Mouse (Mus musculus): Measurements from ENCODE around the gene Pstpip1. TPM values are rescaled to one million over a fixed set of nuclear protein-coding genes. Genes with fewer than 3 reads are reported as not detected.

Gene Pstpip1
- 0.57 and 0.88 TPM in 2 replicates for polyA plus RNA-seq (2016; fragmentation: Nextera tagmentation; extraction: Ambion mirVana)

GRCm38 (mm10) chr9:56089778-56090520 lies at the start of gene Pstpip1:
TSS of gene Pstpip1 (plus strand) at chr9:56089962.
- Histone ChIP-seq H3K4me1 (peaks cover 13% of the 10 kb centered on the region), H3K4me2 (replicated peaks) (no peak within 1 kb of the TSS; the same call in 1 of the 2 replicates), H3K36me3 (no peaks in the 10 kb centered on the region), H3K27me3 (no peaks in the 10 kb centered on the region), H3K27ac (peak within 1 kb of the TSS; percentile 58), H3K9ac (no peak within 1 kb of the TSS), H3K4me3 (no peak within 1 kb of the TSS), H3K9me3 (replicated peaks) (no peaks in the 10 kb centered on the region)
- 32% methylated on average over 22 of the region's 22 CpGs for WGBS
- ATAC-seq (ENCODE audit: low FRiP score), result peak; percentile 71

GRCm38 (mm10) chr9:56041372-56042180 lies 48.2 kb upstream of the Pstpip1 start, which contains the start of gene Rcn2:
TSS of gene Rcn2 (plus strand) at chr9:56041845.
- Histone ChIP-seq H3K9me3 (replicated peaks) (no peaks in the 10 kb centered on the region), H3K27me3 (no peaks in the 10 kb centered on the region), H3K27ac (peak within 1 kb of the TSS; percentile 97), H3K9ac (peak within 1 kb of the TSS; percentile 94), H3K36me3 (peaks cover 23% of the 10 kb centered on the region), H3K4me1 (peaks cover 18% of the 10 kb centered on the region), H3K4me3 (peak within 1 kb of the TSS; percentile 80), H3K4me2 (replicated peaks) (peak within 1 kb of the TSS; percentile 75)
- ATAC-seq (ENCODE audit: low FRiP score), result peak; percentile 99
- WGBS, result under 1% methylated on average over 49 of the region's 49 CpGs

GRCm38 (mm10) chr9:56042181-56042621 lies 47.6 kb upstream of the Pstpip1 start:
- H3K4me2 ChIP-seq (replicated peaks), result peak overlapping the region; percentile 75
- ATAC-seq (ENCODE audit: low FRiP score), result peak; percentile 86
- peak overlapping the region; percentile 80 for H3K4me3 ChIP-seq
- H3K27ac ChIP-seq, result peak overlapping the region; percentile 97
- no peaks in the 10 kb centered on the region for H3K27me3 ChIP-seq
- peaks cover 18% of the 10 kb centered on the region for H3K4me1 ChIP-seq
- WGBS, result under 1% methylated on average over 16 of the region's 16 CpGs
- H3K9ac ChIP-seq, result peak overlapping the region; percentile 94
- H3K36me3 ChIP-seq, result peaks cover 23% of the 10 kb centered on the region
- H3K9me3 ChIP-seq (replicated peaks), result no peaks in the 10 kb centered on the region

GRCm38 (mm10) chr9:56053796-56054195 lies 36.0 kb upstream of the Pstpip1 start:
- Histone ChIP-seq H3K36me3 (peaks cover 57% of the 10 kb centered on the region), H3K4me1 (no peaks in the 10 kb centered on the region)
- 89% methylated on average over 3 of the region's 3 CpGs for WGBS

GRCm38 (mm10) chr9:56056147-56056546 lies 33.6 kb upstream of the Pstpip1 start:
- Histone ChIP-seq H3K36me3 (peaks cover 76% of the 10 kb centered on the region), H3K27ac (no peak overlapping the region)

More at GRCm38 (mm10) chr9:56053796-56054195, 36.0 kb upstream of the Pstpip1 start:
- no peaks in the 10 kb centered on the region for H3K27me3 ChIP-seq
- H3K4me3 ChIP-seq, result no peak overlapping the region
- ATAC-seq (ENCODE audit: low FRiP score), result no peak
- H3K27ac ChIP-seq, result no peak overlapping the region
- H3K9me3 ChIP-seq (replicated peaks), result no peaks in the 10 kb centered on the region
- no peak overlapping the region for H3K4me2 ChIP-seq (replicated peaks)
- no peak overlapping the region for H3K9ac ChIP-seq

GRCm38 (mm10) chr9:56062336-56062735 lies 27.4 kb upstream of the Pstpip1 start:
- Histone ChIP-seq H3K4me3 (no peak overlapping the region), H3K4me2 (replicated peaks) (no peak overlapping the region), H3K36me3 (peaks cover 69% of the 10 kb centered on the region), H3K27me3 (no peaks in the 10 kb centered on the region), H3K9ac (no peak overlapping the region), H3K27ac (no peak overlapping the region), H3K9me3 (replicated peaks) (no peaks in the 10 kb centered on the region), H3K4me1 (no peaks in the 10 kb centered on the region)
- WGBS, result 88% methylated on average over 5 of the region's 5 CpGs
- ATAC-seq (ENCODE audit: low FRiP score), result no peak

More at GRCm38 (mm10) chr9:56056147-56056546, 33.6 kb upstream of the Pstpip1 start:
- ATAC-seq (ENCODE audit: low FRiP score), result no peak
- Histone ChIP-seq H3K27me3 (no peaks in the 10 kb centered on the region), H3K9ac (no peak overlapping the region), H3K4me3 (no peak overlapping the region), H3K4me1 (no peaks in the 10 kb centered on the region), H3K4me2 (replicated peaks) (no peak overlapping the region), H3K9me3 (replicated peaks) (no peaks in the 10 kb centered on the region)
- 95% methylated on average over 6 of the region's 6 CpGs for WGBS

- peaks cover 66% of the 10 kb centered on the region for H3K36me3 ChIP-seq
- no peaks in the 10 kb centered on the region for H3K9me3 ChIP-seq (replicated peaks)
- H3K27me3 ChIP-seq, result no peaks in the 10 kb centered on the region
- no peak overlapping the region for H3K27ac ChIP-seq
- no peak overlapping the region for H3K9ac ChIP-seq
- no peak overlapping the region for H3K4me3 ChIP-seq
- no peak overlapping the region for H3K4me2 ChIP-seq (replicated peaks)
- H3K4me1 ChIP-seq, result no peaks in the 10 kb centered on the region
- no peak for ATAC-seq (ENCODE audit: low FRiP score)
- 80% methylated on average over 3 of the region's 3 CpGs for WGBS
These were observed 24.8 kb upstream of the Pstpip1 start for GRCm38 (mm10) chr9:56065011-56065410.

- Histone ChIP-seq H3K4me1 (no peaks in the 10 kb centered on the region), H3K27ac (no peak overlapping the region), H3K36me3 (peaks cover 54% of the 10 kb centered on the region), H3K9me3 (replicated peaks) (no peaks in the 10 kb centered on the region), H3K4me3 (no peak overlapping the region), H3K4me2 (replicated peaks) (no peak overlapping the region), H3K27me3 (no peaks in the 10 kb centered on the region), H3K9ac (no peak overlapping the region)
- no peak for ATAC-seq (ENCODE audit: low FRiP score)
- 90% methylated on average over 4 of the region's 4 CpGs for WGBS
These were observed 21.8 kb upstream of the Pstpip1 start for GRCm38 (mm10) chr9:56067964-56068363.

GRCm38 (mm10) chr9:56068630-56069029 lies 21.1 kb upstream of the Pstpip1 start:
- H3K36me3 ChIP-seq, result peaks cover 48% of the 10 kb centered on the region
- 94% methylated on average over 1 of the region's 1 CpGs for WGBS
- no peak for ATAC-seq (ENCODE audit: low FRiP score)

GRCm38 (mm10) chr9:56072861-56073260 lies 16.9 kb upstream of the Pstpip1 start:
- ATAC-seq (ENCODE audit: low FRiP score), result no peak
- Histone ChIP-seq H3K36me3 (peaks cover 32% of the 10 kb centered on the region), H3K9me3 (replicated peaks) (no peaks in the 10 kb centered on the region), H3K9ac (no peak overlapping the region), H3K27ac (no peak overlapping the region), H3K4me2 (replicated peaks) (no peak overlapping the region), H3K27me3 (no peaks in the 10 kb centered on the region), H3K4me3 (no peak overlapping the region), H3K4me1 (peaks cover 17% of the 10 kb centered on the region)
- 88% methylated on average over 2 of the region's 2 CpGs for WGBS

More at GRCm38 (mm10) chr9:56068630-56069029, 21.1 kb upstream of the Pstpip1 start:
- Histone ChIP-seq H3K4me1 (no peaks in the 10 kb centered on the region), H3K9me3 (replicated peaks) (no peaks in the 10 kb centered on the region), H3K27ac (no peak overlapping the region), H3K9ac (no peak overlapping the region), H3K4me3 (no peak overlapping the region), H3K27me3 (no peaks in the 10 kb centered on the region), H3K4me2 (replicated peaks) (no peak overlapping the region)

GRCm38 (mm10) chr9:56074863-56075262 lies 14.9 kb upstream of the Pstpip1 start:
- no peak for ATAC-seq (ENCODE audit: low FRiP score)
- peaks cover 30% of the 10 kb centered on the region for H3K36me3 ChIP-seq
- WGBS, result 75% methylated on average over 12 of the region's 12 CpGs

GRCm38 (mm10) chr9:56075264-56075663 lies 14.5 kb upstream of the Pstpip1 start:
- no peaks in the 10 kb centered on the region for H3K27me3 ChIP-seq
- H3K4me1 ChIP-seq, result peaks cover 17% of the 10 kb centered on the region
- H3K9ac ChIP-seq, result no peak overlapping the region
- WGBS, result 6% methylated on average over 4 of the region's 4 CpGs
- no peak overlapping the region for H3K4me2 ChIP-seq (replicated peaks)
- H3K9me3 ChIP-seq (replicated peaks), result no peaks in the 10 kb centered on the region
- H3K4me3 ChIP-seq, result no peak overlapping the region
- peaks cover 31% of the 10 kb centered on the region for H3K36me3 ChIP-seq
- 0 out of 2 replicates have a peak overlapping the region, but pooled peaks have one; percentile 14 for H3K27ac ChIP-seq
- ATAC-seq (ENCODE audit: low FRiP score), result 0 out of 2 replicates have a peak, but pooled peaks have one; percentile 46

More at GRCm38 (mm10) chr9:56074863-56075262, 14.9 kb upstream of the Pstpip1 start:
- no peaks in the 10 kb centered on the region for H3K9me3 ChIP-seq (replicated peaks)
- H3K4me1 ChIP-seq, result peaks cover 17% of the 10 kb centered on the region
- no peak overlapping the region for H3K27ac ChIP-seq
- H3K4me3 ChIP-seq, result no peak overlapping the region
- H3K4me2 ChIP-seq (replicated peaks), result no peak overlapping the region
- no peaks in the 10 kb centered on the region for H3K27me3 ChIP-seq
- H3K9ac ChIP-seq, result no peak overlapping the region
